Mouse (Mus musculus): ENCODE data around the gene C3. TPM values are rescaled to one million over a fixed set of nuclear protein-coding genes. Genes with fewer than 3 reads are reported as not detected.

The C3 gene
- polyA plus RNA-seq, 2 experiments: 0.52 to 0.85 TPM

DNA sequence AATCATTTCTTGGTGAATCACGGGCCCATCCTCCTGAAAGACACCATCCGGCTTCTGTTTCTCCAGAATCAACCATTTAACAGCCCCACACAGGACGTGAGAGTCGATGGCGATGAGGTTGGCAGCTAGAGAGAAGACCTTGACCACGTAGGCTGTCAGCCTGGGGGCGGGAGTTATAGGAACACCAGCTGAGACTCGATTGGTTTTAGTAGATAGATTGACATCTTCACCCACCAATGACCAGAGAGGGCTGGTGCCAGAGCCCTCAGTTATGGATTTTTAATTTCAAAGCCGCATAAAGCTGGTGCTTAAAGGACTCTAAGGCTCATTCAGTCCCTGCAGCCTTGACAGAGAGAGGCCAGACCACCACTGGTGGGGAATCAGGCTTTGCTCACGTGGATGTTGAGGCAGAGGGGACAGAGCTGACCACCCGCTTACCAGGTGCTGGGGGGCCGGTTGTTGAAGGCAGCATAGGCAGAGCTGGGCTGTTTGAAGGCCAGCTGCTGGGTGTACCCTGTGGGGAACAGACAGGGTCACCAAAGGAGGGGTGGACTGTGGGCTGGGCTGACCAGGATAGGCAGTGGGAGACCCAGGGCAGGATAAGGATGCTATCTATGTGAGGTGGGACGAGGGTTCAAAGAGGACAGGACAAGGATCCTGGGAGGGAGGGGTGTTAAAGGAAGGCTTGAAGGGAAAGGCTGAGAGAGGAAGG is 13.1 kb downstream of the C3 start:
- H3K27me3 ChIP-seq (ENCODE audit: control insufficient read depth, insufficient read depth, low read length): no peaks in the 10 kb centered on the region
- DNase-seq (ENCODE audit: low spot score) (peak; percentile 30), ATAC-seq (ENCODE audit: low FRiP score, low read depth) (no peak)
- H3K4me2 ChIP-seq (replicated peaks; ENCODE audit: low read depth, low read length, severe bottlenecking): no peak overlapping the region
- H3K4me1 ChIP-seq (ENCODE audit: control insufficient read depth, insufficient read depth, low read length): no peaks in the 10 kb centered on the region
- no peak overlapping the region for H3K4me3 ChIP-seq (replicated peaks; ENCODE audit: low read length)
- H3K9me3 ChIP-seq (ENCODE audit: control insufficient read depth, low read length): no peaks in the 10 kb centered on the region
- TF ChIP-seq POLR2A (IDR thresholded peaks at IDR 0.05; ENCODE audit: borderline replicate concordance, extremely low read depth, insufficient read depth, insufficient read length): no peak
- H3K36me3 ChIP-seq (ENCODE audit: control insufficient read depth, insufficient read depth, low read length): no peaks in the 10 kb centered on the region
- 44% methylated on average over 13 of the region's 13 CpGs for WGBS
- no peak overlapping the region for H3K27ac ChIP-seq (replicated peaks; ENCODE audit: low read depth, low read length)
- H3K9ac ChIP-seq (ENCODE audit: low read depth, low read length, severe bottlenecking): no peak overlapping the region

GRCm38 (mm10) chr17:57211501-57211900 is 16.4 kb downstream of the C3 start:
- ATAC-seq (ENCODE audit: low FRiP score, low read depth) (no peak), DNase-seq (ENCODE audit: low spot score) (no peak)
- TF ChIP-seq POLR2A (IDR thresholded peaks at IDR 0.05; ENCODE audit: borderline replicate concordance, extremely low read depth, insufficient read depth, insufficient read length): no peak
- WGBS: 69% methylated on average over 9 of the region's 9 CpGs
- H3K27me3 ChIP-seq (ENCODE audit: control insufficient read depth, insufficient read depth, low read length): no peaks in the 10 kb centered on the region
- H3K4me3 ChIP-seq (replicated peaks; ENCODE audit: low read length): no peak overlapping the region
- no peak overlapping the region for H3K9ac ChIP-seq (ENCODE audit: low read depth, low read length, severe bottlenecking)
- H3K4me2 ChIP-seq (replicated peaks; ENCODE audit: low read depth, low read length, severe bottlenecking): no peak overlapping the region
- H3K36me3 ChIP-seq (ENCODE audit: control insufficient read depth, insufficient read depth, low read length): no peaks in the 10 kb centered on the region
- no peaks in the 10 kb centered on the region for H3K4me1 ChIP-seq (ENCODE audit: control insufficient read depth, insufficient read depth, low read length)
- H3K27ac ChIP-seq (replicated peaks; ENCODE audit: low read depth, low read length): no peak overlapping the region
- no peaks in the 10 kb centered on the region for H3K9me3 ChIP-seq (ENCODE audit: control insufficient read depth, low read length)

DNA sequence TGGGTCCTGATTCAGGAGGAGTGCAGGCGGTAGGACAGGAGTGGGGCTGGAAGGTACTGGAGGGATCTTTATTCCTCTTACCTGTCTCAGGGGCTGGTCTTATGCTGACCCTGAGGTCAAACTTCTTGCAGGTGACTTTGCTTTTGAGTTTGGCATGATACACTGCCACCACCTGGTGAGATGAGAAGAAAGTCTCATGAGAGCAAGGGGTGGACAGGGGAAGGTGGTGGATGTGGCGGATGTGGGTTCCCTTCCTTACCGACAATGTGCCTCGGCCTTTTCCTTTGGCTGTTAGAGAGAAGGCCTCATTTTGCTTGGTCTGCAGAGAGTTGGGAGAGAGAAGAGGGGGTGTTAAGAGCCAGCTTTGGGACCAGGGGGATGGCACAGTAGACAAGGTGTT is 18.6 kb downstream of the C3 start:
- no peak overlapping the region for H3K4me3 ChIP-seq (replicated peaks; ENCODE audit: low read length)

GRCm38 (mm10) chr17:57207938-57208337 is 20.0 kb downstream of the C3 start:
- no peak overlapping the region for H3K4me2 ChIP-seq (replicated peaks; ENCODE audit: low read depth, low read length, severe bottlenecking)
- H3K27ac ChIP-seq (replicated peaks; ENCODE audit: low read depth, low read length): no peak overlapping the region
- TF ChIP-seq POLR2A (IDR thresholded peaks at IDR 0.05; ENCODE audit: borderline replicate concordance, extremely low read depth, insufficient read depth, insufficient read length): no peak
- no peak for ATAC-seq (ENCODE audit: low FRiP score, low read depth)
- no peaks in the 10 kb centered on the region for H3K9me3 ChIP-seq (ENCODE audit: control insufficient read depth, low read length)
- H3K9ac ChIP-seq (ENCODE audit: low read depth, low read length, severe bottlenecking): no peak overlapping the region
- no peaks in the 10 kb centered on the region for H3K36me3 ChIP-seq (ENCODE audit: control insufficient read depth, insufficient read depth, low read length)
- 74% methylated on average over 3 of the region's 3 CpGs for WGBS
- H3K27me3 ChIP-seq (ENCODE audit: control insufficient read depth, insufficient read depth, low read length): no peaks in the 10 kb centered on the region
- no peak overlapping the region for H3K4me3 ChIP-seq (replicated peaks; ENCODE audit: low read length)
- H3K4me1 ChIP-seq (ENCODE audit: control insufficient read depth, insufficient read depth, low read length): no peaks in the 10 kb centered on the region
- no peak for DNase-seq (ENCODE audit: low spot score)

More for the DNA sequence above, 18.6 kb downstream of the C3 start:
- no peak overlapping the region for H3K9ac ChIP-seq (ENCODE audit: low read depth, low read length, severe bottlenecking)
- DNase-seq (ENCODE audit: low spot score): no peak
- no peaks in the 10 kb centered on the region for H3K9me3 ChIP-seq (ENCODE audit: control insufficient read depth, low read length)
- H3K4me1 ChIP-seq (ENCODE audit: control insufficient read depth, insufficient read depth, low read length): no peaks in the 10 kb centered on the region
- H3K4me2 ChIP-seq (replicated peaks; ENCODE audit: low read depth, low read length, severe bottlenecking): no peak overlapping the region
- H3K27me3 ChIP-seq (ENCODE audit: control insufficient read depth, insufficient read depth, low read length): no peaks in the 10 kb centered on the region
- H3K36me3 ChIP-seq (ENCODE audit: control insufficient read depth, insufficient read depth, low read length): no peaks in the 10 kb centered on the region
- WGBS: 72% methylated on average over 4 of the region's 4 CpGs
- TF ChIP-seq POLR2A (IDR thresholded peaks at IDR 0.05; ENCODE audit: borderline replicate concordance, extremely low read depth, insufficient read depth, insufficient read length): no peak
- no peak for ATAC-seq (ENCODE audit: low FRiP score, low read depth)
- H3K27ac ChIP-seq (replicated peaks; ENCODE audit: low read depth, low read length): no peak overlapping the region

GRCm38 (mm10) chr17:57201841-57202724 is 25.9 kb downstream of the C3 start:
- Histone ChIP-seq H3K27ac (replicated peaks; ENCODE audit: low read depth, low read length) (no peak overlapping the region), H3K9ac (ENCODE audit: low read depth, low read length, severe bottlenecking) (no peak overlapping the region), H3K4me2 (replicated peaks; ENCODE audit: low read depth, low read length, severe bottlenecking) (no peak overlapping the region), H3K9me3 (ENCODE audit: control insufficient read depth, low read length) (no peaks in the 10 kb centered on the region), H3K27me3 (ENCODE audit: control insufficient read depth, insufficient read depth, low read length) (no peaks in the 10 kb centered on the region), H3K4me3 (replicated peaks; ENCODE audit: low read length) (no peak overlapping the region), H3K4me1 (ENCODE audit: control insufficient read depth, insufficient read depth, low read length) (no peaks in the 10 kb centered on the region), H3K36me3 (ENCODE audit: control insufficient read depth, insufficient read depth, low read length) (no peaks in the 10 kb centered on the region)
- DNase-seq (ENCODE audit: low spot score) (no peak), ATAC-seq (ENCODE audit: low FRiP score, low read depth) (no peak)
- whole genome bisulfite sequencing: 83% methylated on average over 10 of the region's 10 CpGs
- no peak for TF ChIP-seq POLR2A (IDR thresholded peaks at IDR 0.05; ENCODE audit: borderline replicate concordance, extremely low read depth, insufficient read depth, insufficient read length)
